Mouse (Mus musculus) granulocyte monocyte progenitor cell, adult 5-6 weeks (primary cell): ENCODE data around the gene Tex47. TPM values are rescaled to one million over a fixed set of nuclear protein-coding genes. Genes with fewer than 3 reads are reported as not detected.

Experiments
- ATAC-seq: replicated peaks from 2 replicates; pipeline ENCODE4 v1.8.0; 2016; ENCODE audit warnings: mild to moderate bottlenecking, moderate TSS enrichment, inconsistent platforms; ENCODE audit not compliant: poor library complexity, severe bottlenecking
- total RNA-seq, 2 experiments: library from RNA; stranded (forward) in 1 of 2; stranded (reverse) in 1 of 2; fragments of 200-712, 200-1000 nt in 1 of 2; fragments of >200 nt in 1 of 2; fragmentation: Nextera tagmentation in 1 of 2; gene quantifications; 2 replicates each; pipeline ENCODE4 v1.2.3; 2014 to 2017

The Tex47 gene
- total RNA-seq (2014; fragmentation: Nextera tagmentation) (not detected in 2 replicates), total RNA-seq (2017) (not detected in 2 replicates)

- no peak for ATAC-seq
Observed at GRCm38 (mm10) chr5:7303819-7304218, at the start of gene Tex47. TSS of gene Tex47 (plus strand) at chr5:7304119.

- ATAC-seq = peak; percentile 99
Observed at GRCm38 (mm10) chr5:7276659-7277455, 27.1 kb upstream of the Tex47 start.

- no peak for ATAC-seq
Observed at GRCm38 (mm10) chr5:7284336-7284735, 19.6 kb upstream of the Tex47 start.

DNA sequence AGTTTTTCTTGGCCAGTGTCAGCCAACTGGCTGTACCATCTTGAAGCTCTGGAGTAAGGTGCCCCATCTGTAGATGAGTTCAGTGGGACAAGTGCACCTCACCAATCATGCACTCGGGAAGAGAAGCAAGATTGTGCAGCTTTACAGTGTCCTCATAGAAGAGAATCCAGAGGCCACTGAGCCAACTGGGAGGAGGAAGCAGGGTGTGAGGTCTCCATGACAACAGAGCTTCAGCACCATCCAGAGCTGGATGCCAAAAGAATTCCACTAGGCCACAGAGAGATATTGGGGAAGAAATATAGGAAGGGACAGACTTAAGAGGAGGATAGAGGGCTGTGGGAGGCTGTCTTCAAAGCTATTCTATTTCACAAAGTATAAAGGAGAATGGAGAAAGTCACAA, 950 bp upstream of the Tex47 start:
- no peak for ATAC-seq

DNA sequence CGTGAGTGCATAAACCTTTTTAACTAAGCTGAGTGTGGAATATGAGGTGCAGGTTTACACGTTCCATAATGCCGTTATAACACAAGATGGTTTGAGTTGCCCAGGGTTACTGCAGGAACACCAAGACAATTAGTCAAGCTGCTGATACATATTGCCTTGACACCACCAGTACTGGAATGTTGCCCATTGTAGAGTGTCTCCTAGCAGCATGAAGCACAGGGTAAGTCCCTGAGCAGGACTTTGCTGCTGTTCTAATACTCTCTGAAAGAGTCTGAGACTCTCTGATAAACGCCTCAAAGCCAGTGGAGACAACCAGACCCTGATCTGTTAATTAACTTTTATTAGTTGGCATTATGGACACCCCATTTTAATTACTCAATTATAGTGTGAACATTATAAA, 21.7 kb downstream of the Tex47 start:
- ATAC-seq = no peak

- peak; percentile 37; the same call in 1 of the 2 replicates for ATAC-seq
Observed at GRCm38 (mm10) chr5:7344145-7345010, 40.5 kb downstream of the Tex47 start, which contains the start of gene Zfp804b. TSS of gene Zfp804b (minus strand) at chr5:7344756.

- ATAC-seq = no peak
Observed at GRCm38 (mm10) chr5:7345011-7345389, 41.1 kb downstream of the Tex47 start.

Other genes starting within 250 kb of the Tex47 start
- not detected in 2 replicates for gene Zfp804b, start 40.6 kb downstream of the Tex47 start, total RNA-seq (2014; fragmentation: Nextera tagmentation)
- not detected in 2 replicates for gene Zfp804b, start 40.6 kb downstream of the Tex47 start, total RNA-seq (2017)